ENCODE assay signal across 8 mouse cellular contexts in genomic region chr5:137115866-137116847, GRCm38 (mm10). TPM values are rescaled to one million over a fixed set of nuclear protein-coding genes. Genes with fewer than 3 reads are reported as not detected.
A peak's percentile ranks its signal among the peaks of the same experiment; 100 is the strongest.
DNase-seq lines count a peak whose midpoint lies in the region; ATAC-seq and TF ChIP-seq lines count a peak whose summit lies in the region.

Gene Trim56, minus strand, starts transcription at chr5:137116209.

- H3K9ac ChIP-seq in CH12.LX (ENCODE audit: insufficient read depth, low read depth) = peak within 1 kb of the TSS; percentile 91
- H3K9ac ChIP-seq in forebrain, embryonic 16.5 days (replicated peaks; ENCODE audit: low read depth, low read length) = peak within 1 kb of the TSS; percentile 49
- H3K9ac ChIP-seq in hindbrain, embryonic 11.5 days (ENCODE audit: low read depth, low read length) = peak within 1 kb of the TSS; percentile 57
- peak within 1 kb of the TSS; percentile 75 for H3K9ac ChIP-seq in limb, embryonic 13.5 days
- peak within 1 kb of the TSS; percentile 54 for H3K9ac ChIP-seq in midbrain, embryonic 13.5 days (replicated peaks)

- H3K4me3 ChIP-seq in CH12.LX (replicated peaks in 1 of 3; ENCODE audit: low read depth in 2 of 3, low read length in 2 of 3, poor library complexity in 1 of 3) = peak within 1 kb of the TSS; percentile 62 to 83 (median 72)
- peak within 1 kb of the TSS; percentile 36 for H3K4me3 ChIP-seq in forebrain, embryonic 16.5 days (replicated peaks; ENCODE audit: low read length)
- peak within 1 kb of the TSS; percentile 43 for H3K4me3 ChIP-seq in hindbrain, embryonic 11.5 days (ENCODE audit: low read depth, low read length)
- H3K4me3 ChIP-seq in limb, embryonic 13.5 days = peak within 1 kb of the TSS; percentile 63
- H3K4me3 ChIP-seq in midbrain, embryonic 13.5 days (replicated peaks) = peak within 1 kb of the TSS; percentile 37

- ATAC-seq in forebrain, embryonic 16.5 days = peak; percentile 57; the same call in 1 of the 2 replicates
- no peak for ATAC-seq in hindbrain, embryonic 11.5 days (ENCODE audit: low FRiP score)
- peak; percentile 72; the same call in 1 of the 2 replicates for ATAC-seq in limb, embryonic 13.5 days (ENCODE audit: low FRiP score, low read depth)
- peak; percentile 27; the same call in 1 of the 2 replicates for ATAC-seq in midbrain, embryonic 13.5 days

- in situ Hi-C loops in CH12.LX (cut with MboI; ENCODE audit: low pct_ligation_motif_present, low pct_unique_long_range_greater_than_20kb, low sequenced_read_pairs) = loop anchor here (10.0 kb wide), 3 partner anchors 51 to 191 kb away; partner anchors contain the start of gene Vgf

- peaks cover 5 to 30% of the 10 kb centered on the region in 2 experiments for H3K4me1 ChIP-seq in CH12.LX (ENCODE audit: control insufficient read depth in 1 of 2, insufficient read depth in 2 of 2)
- H3K4me1 ChIP-seq in forebrain, embryonic 16.5 days (replicated peaks; ENCODE audit: control insufficient read depth, insufficient read depth, low read length) = peaks cover 8% of the 10 kb centered on the region
- H3K4me1 ChIP-seq in hindbrain, embryonic 11.5 days (replicated peaks; ENCODE audit: control insufficient read depth, insufficient read depth, low read length) = 0 out of 2 replicates have a peak, but pooled peaks cover 2% of the 10 kb centered on the region
- H3K4me1 ChIP-seq in limb, embryonic 13.5 days = peaks cover 16% of the 10 kb centered on the region
- H3K4me1 ChIP-seq in midbrain, embryonic 13.5 days (replicated peaks) = peaks cover 15% of the 10 kb centered on the region

- peak; percentile 68 for TF ChIP-seq POLR2A in CH12.LX (IDR thresholded peaks at IDR 0.05; ENCODE audit: low read depth, low read length)

- peaks cover 7% of the 10 kb centered on the region for H3K79me2 ChIP-seq in CH12.LX (replicated peaks; ENCODE audit: control insufficient read depth, extremely low read depth, insufficient read depth, poor library complexity, severe bottlenecking)

- H3K36me3 ChIP-seq in CH12.LX (replicated peaks in 1 of 2; ENCODE audit: control insufficient read depth in 1 of 2, insufficient read depth in 1 of 2, low read length in 1 of 2) = peaks cover 31 to 37% of the 10 kb centered on the region in 2 experiments
- no peaks in the 10 kb centered on the region for H3K36me3 ChIP-seq in forebrain, embryonic 16.5 days (ENCODE audit: control insufficient read depth, insufficient read depth)
- H3K36me3 ChIP-seq in hindbrain, embryonic 11.5 days (ENCODE audit: control insufficient read depth, insufficient read depth, low read length) = no peaks in the 10 kb centered on the region
- peaks cover 26% of the 10 kb centered on the region for H3K36me3 ChIP-seq in limb, embryonic 13.5 days
- no peaks in the 10 kb centered on the region for H3K36me3 ChIP-seq in midbrain, embryonic 13.5 days

- no peaks in the 10 kb centered on the region for H3K27me3 ChIP-seq in CH12.LX (replicated peaks)
- H3K27me3 ChIP-seq in forebrain, embryonic 16.5 days (replicated peaks; ENCODE audit: control insufficient read depth, insufficient read depth, low read length) = no peaks in the 10 kb centered on the region
- H3K27me3 ChIP-seq in hindbrain, embryonic 11.5 days (ENCODE audit: control insufficient read depth, insufficient read depth, low read length) = no peaks in the 10 kb centered on the region
- no peaks in the 10 kb centered on the region for H3K27me3 ChIP-seq in limb, embryonic 13.5 days
- H3K27me3 ChIP-seq in midbrain, embryonic 13.5 days = 0 out of 2 replicates have a peak, but pooled peaks cover 6% of the 10 kb centered on the region

- 13% methylated on average over 28 of the region's 29 CpGs for WGBS in forebrain, embryonic 16.5 days
- WGBS in hindbrain, embryonic 11.5 days = 13% methylated on average over 29 of the region's 29 CpGs
- WGBS in limb, embryonic 13.5 days = 10% methylated on average over 28 of the region's 29 CpGs
- WGBS in midbrain, embryonic 13.5 days = 12% methylated on average over 29 of the region's 29 CpGs

- peak within 1 kb of the TSS; percentile 85 for H3K4me2 ChIP-seq in CH12.LX (ENCODE audit: insufficient read depth, low read depth, poor library complexity, severe bottlenecking)
- peak within 1 kb of the TSS; percentile 62 for H3K4me2 ChIP-seq in forebrain, embryonic 16.5 days (ENCODE audit: low read length)
- peak within 1 kb of the TSS; percentile 62 for H3K4me2 ChIP-seq in hindbrain, embryonic 11.5 days (replicated peaks; ENCODE audit: low read depth, low read length)
- peak within 1 kb of the TSS; percentile 81 for H3K4me2 ChIP-seq in limb, embryonic 13.5 days (replicated peaks)
- H3K4me2 ChIP-seq in midbrain, embryonic 13.5 days (replicated peaks) = peak within 1 kb of the TSS; percentile 54

- dilution Hi-C loops in CH12.LX (cut with MboI; ENCODE audit: extremely low pct_ligation_motif_present, extremely low pct_unique_long_range_greater_than_20kb, low sequenced_read_pairs) = no loop called here

- H3K9me3 ChIP-seq in CH12.LX (replicated peaks; ENCODE audit: low read length) = peaks cover 27% of the 10 kb centered on the region
- H3K9me3 ChIP-seq in forebrain, embryonic 16.5 days (ENCODE audit: control insufficient read depth, low read length) = no peaks in the 10 kb centered on the region
- no peaks in the 10 kb centered on the region for H3K9me3 ChIP-seq in hindbrain, embryonic 11.5 days (ENCODE audit: control insufficient read depth, low read length)
- 0 out of 2 replicates have a peak, but pooled peaks cover 5% of the 10 kb centered on the region for H3K9me3 ChIP-seq in limb, embryonic 13.5 days
- H3K9me3 ChIP-seq in midbrain, embryonic 13.5 days = no peaks in the 10 kb centered on the region

- TF ChIP-seq EP300 in CH12.LX (IDR thresholded peaks at IDR 0.05; ENCODE audit: low read length) = peak; percentile 76

- peak within 1 kb of the TSS; percentile 75 for H3K27ac ChIP-seq in CH12.LX (ENCODE audit: insufficient read depth, low read depth)
- no peak within 1 kb of the TSS for H3K27ac ChIP-seq in forebrain, embryonic 16.5 days (ENCODE audit: low read length)
- H3K27ac ChIP-seq in hindbrain, embryonic 11.5 days (ENCODE audit: low read depth, low read length) = 0 out of 2 replicates have a peak within 1 kb of the TSS, but pooled peaks have one; percentile 11
- peak within 1 kb of the TSS; percentile 28 for H3K27ac ChIP-seq in limb, embryonic 13.5 days
- no peak within 1 kb of the TSS for H3K27ac ChIP-seq in midbrain, embryonic 13.5 days

- peak; percentile 71 for DNase-seq in CH12.LX (ENCODE audit: extremely low read depth)
- DNase-seq in adrenal gland, postnatal 4 days (ENCODE audit: low spot score in 2 of 2) = peak; percentile 46 to 68
- peak; percentile 63 for DNase-seq in hindbrain, embryonic 11.5 days (ENCODE audit: low spot score)
- DNase-seq in spleen, postnatal 4 days (ENCODE audit: low spot score in 2 of 2) = peak; percentile 83 to 91
- no peak for DNase-seq in right cerebral cortex, adult 2 months (ENCODE audit: low spot score in 2 of 2)

- no peak for TF ChIP-seq CTCF in CH12.LX (conservative IDR thresholded peaks at IDR 0.05 in 1 of 2, IDR thresholded peaks at IDR 0.05 in 1 of 2; ENCODE audit: low read depth in 2 of 2, low read length in 2 of 2)

- TF ChIP-seq RAD21 in CH12.LX (IDR thresholded peaks at IDR 0.05; ENCODE audit: low read depth, low read length) = no peak

TF ChIP-seq in CH12.LX, 34 proteins besides CTCF, POLR2A, EP300 and RAD21 (continues in another document):
- TF ChIP-seq PAX5 (IDR thresholded peaks at IDR 0.05; ENCODE audit: low read length) = no peak
- TF ChIP-seq ZMIZ1 (IDR thresholded peaks at IDR 0.05; ENCODE audit: low read depth, low read length) = no peak; the same call in none of the 2 replicates
- peak; percentile 67 for TF ChIP-seq ELF1 (IDR thresholded peaks at IDR 0.05; ENCODE audit: low read depth, low read length)
- TF ChIP-seq IRF4 (IDR thresholded peaks at IDR 0.05; ENCODE audit: low read depth, low read length) = peak; percentile 96
- 0 out of 2 replicates have a peak, but pooled peaks have one; percentile 21 for TF ChIP-seq TBP (conservative IDR thresholded peaks at IDR 0.05; ENCODE audit: low read depth, low read length)
- TF ChIP-seq SIN3A (IDR thresholded peaks at IDR 0.05; ENCODE audit: low read length) = peak; percentile 75
- TF ChIP-seq E2F4 (IDR thresholded peaks at IDR 0.05; ENCODE audit: insufficient replicate concordance, low read depth, low read length) = no peak
- peak; percentile 28; the same call in 1 of the 2 replicates for TF ChIP-seq UBTF (IDR thresholded peaks at IDR 0.05; ENCODE audit: low read depth, low read length)
- TF ChIP-seq BHLHE40 (IDR thresholded peaks at IDR 0.05; ENCODE audit: low read depth, low read length) = peak; percentile 53
- no peak for TF ChIP-seq USF2 (conservative IDR thresholded peaks at IDR 0.05; ENCODE audit: low read depth, low read length)
- peak; percentile 64; the same call in 1 of the 2 replicates for TF ChIP-seq MAZ (IDR thresholded peaks at IDR 0.05; ENCODE audit: low read depth, low read length)
- TF ChIP-seq MAFK (IDR thresholded peaks at IDR 0.05; ENCODE audit: insufficient replicate concordance, low read length) = no peak
- TF ChIP-seq MYC (IDR thresholded peaks at IDR 0.05; ENCODE audit: low read depth, low read length) = no peak
- TF ChIP-seq JUN (IDR thresholded peaks at IDR 0.05; ENCODE audit: insufficient read depth, low read depth, low read length) = no peak
- peak; percentile 69 for TF ChIP-seq ETS1 (conservative IDR thresholded peaks at IDR 0.05; ENCODE audit: low read depth, low read length)
- peak; percentile 70 for TF ChIP-seq NELFE (IDR thresholded peaks at IDR 0.05; ENCODE audit: low read depth, low read length)
- peak; percentile 68; the same call in 1 of the 2 replicates for TF ChIP-seq RCOR1 (conservative IDR thresholded peaks at IDR 0.05; ENCODE audit: low read depth, low read length)
- TF ChIP-seq MEF2A (IDR thresholded peaks at IDR 0.05; ENCODE audit: borderline replicate concordance, low read depth, low read length) = peak; percentile 63; the same call in 1 of the 2 replicates
- TF ChIP-seq POLR2AphosphoS2 (IDR thresholded peaks at IDR 0.05; ENCODE audit: low read depth, low read length) = 0 out of 2 replicates have a peak, but pooled peaks have one; percentile 60
- TF ChIP-seq GABPA (IDR thresholded peaks at IDR 0.05; ENCODE audit: insufficient replicate concordance, low read depth, low read length) = no peak
- peak; percentile 60 for TF ChIP-seq HCFC1 (IDR thresholded peaks at IDR 0.05; ENCODE audit: low read depth, low read length)

RNA-seq across cellular contexts. Expression of gene Trim56, which starts in this region (rescaled TPM):
- total RNA-seq in CH12.LX (2012; rRNA removed) = 11.8 and 12.9 TPM in 2 replicates
- 6.0 and 7.6 TPM in 2 replicates for total RNA-seq in CH12.LX (2014; rRNA removed)
- 10.8 and 11.2 TPM in 2 replicates for polyA plus RNA-seq in CH12.LX (2012; ENCODE audit: insufficient read length, low read depth)
- 10 to 100 TPM; 36.2 to 46.0 TPM for total RNA-seq in adrenal gland, postnatal 4 days (2021)
- 2.6 and 3.5 TPM in 2 replicates for polyA plus RNA-seq in forebrain, embryonic 16.5 days (2015; fragmentation: Nextera tagmentation; extraction: Ambion mirVana)
- 5.5 and 7.1 TPM in 2 replicates for polyA plus RNA-seq in hindbrain, embryonic 11.5 days (2014; fragmentation: Nextera tagmentation; extraction: Ambion mirVana)
- polyA plus RNA-seq in limb, embryonic 13.5 days (2015; fragmentation: Nextera tagmentation; extraction: Ambion mirVana) = 6.9 and 7.5 TPM in 2 replicates
- 2.6 and 4.2 TPM in 2 replicates for polyA plus RNA-seq in midbrain, embryonic 13.5 days (2015; fragmentation: Nextera tagmentation; extraction: Ambion mirVana)

Comparison
In these comparisons a context has a peak if more than half of its experiments do, and no peak if none do; other contexts are left out.
1. DNase-seq: peak in CH12.LX (single experiment), adrenal gland, postnatal 4 days (2 of 2), hindbrain, embryonic 11.5 days (single experiment) and spleen, postnatal 4 days (2 of 2); none in right cerebral cortex, adult 2 months (0 of 2).
2. H3K27ac ChIP-seq: peak in CH12.LX (single experiment), hindbrain, embryonic 11.5 days (single experiment) and limb, embryonic 13.5 days (single experiment); none in forebrain, embryonic 16.5 days (single experiment) and midbrain, embryonic 13.5 days (single experiment).
3. Peak in every context shown above with its lines, with median percentiles within 50 percentile points of each other: H3K4me2 ChIP-seq, H3K4me3 ChIP-seq and H3K9ac ChIP-seq.